Mouse (Mus musculus) embryonic facial prominence, embryonic 11.5 days (tissue): ENCODE results near the gene Cpm. TPM values are rescaled to one million over a fixed set of nuclear protein-coding genes. Genes with fewer than 3 reads are reported as not detected.

Experiments used
- ATAC-seq: fragments of 200-750 bp; cut with Nextera tagmentation; replicated peaks from 2 replicates; pipeline ENCODE4 v1.8.0; 2017; ENCODE audit warnings: low read depth; ENCODE audit not compliant: insufficient number of reproducible peaks, low FRiP score, low TSS enrichment
- DNase-seq: peaks from one replicate; pipeline ENCODE4 v3.0.0-alpha.2; 2015; ENCODE audit warnings: low spot score
- H3K27ac ChIP-seq: fragments of 300-500 bp; sonication (generic); replicated peaks from 2 replicates; pipeline ENCODE4 v1.5.1; 2014; ENCODE audit warnings: mild to moderate bottlenecking, low read depth, low read length, control low read depth
- H3K27me3 ChIP-seq: fragments of 300-500 bp; sonication (generic); 2 replicates; pipeline ENCODE4 v1.6.1; 2014; ENCODE audit warnings: mild to moderate bottlenecking, low read length, moderate library complexity, mixed read lengths; ENCODE audit not compliant: control insufficient read depth, insufficient read depth
- H3K36me3 ChIP-seq: fragments of 300-500 bp; sonication (generic); replicated peaks from 2 replicates; pipeline ENCODE4 v1.6.1; 2014; ENCODE audit warnings: low read depth, mild to moderate bottlenecking, low read length, moderate library complexity, mixed read lengths; ENCODE audit not compliant: control insufficient read depth, insufficient read depth
- H3K4me1 ChIP-seq: fragments of 300-500 bp; sonication (generic); 2 replicates; pipeline ENCODE4 v1.6.1; 2014; ENCODE audit warnings: low read length, mixed read lengths; ENCODE audit not compliant: control insufficient read depth, insufficient read depth
- H3K4me2 ChIP-seq: fragments of 300-500 bp; sonication (generic); 2 replicates; pipeline ENCODE4 v1.6.1; 2014; ENCODE audit warnings: low read depth, mild to moderate bottlenecking, control low read depth, low read length, moderate library complexity
- H3K4me3 ChIP-seq: fragments of 300-500 bp; sonication (generic); 2 replicates; pipeline ENCODE4 v1.5.1; 2014; ENCODE audit warnings: low read depth, low read length, control low read depth
- H3K9ac ChIP-seq: fragments of 300-500 bp; sonication (generic); replicated peaks from 2 replicates; pipeline ENCODE4 v1.6.1; 2014; ENCODE audit warnings: mild to moderate bottlenecking, control low read depth, low read length
- H3K9me3 ChIP-seq: fragments of 300-500 bp; sonication (generic); replicated peaks from 2 replicates; pipeline ENCODE4 v1.6.1; 2016; ENCODE audit warnings: mild to moderate bottlenecking, low read length, inconsistent platforms, mixed read lengths; ENCODE audit not compliant: control insufficient read depth
- WGBS: fragments of 180-500 bp; shearing (Covaris S2); extraction: QIAGEN DNeasy Blood & Tissue Kit; methylation state at CpG from one replicate; pipeline ENCODE4 v1.1.7; 2014; 5-methylcytosine and 5-hydroxymethylcytosine counted together
- polyA plus RNA-seq: library from polyadenylated mRNA; unstranded; fragments of >200 nt; fragmentation: Nextera tagmentation; extraction: Ambion mirVana; gene quantifications from 2 replicates; pipeline ENCODE4 v1.2.1, GENCODE M21; 2014

Cpm gene
- polyA plus RNA-seq, 1 experiment from 2014 or later = 10.9 TPM

- Histone ChIP-seq H3K4me3 (no peak overlapping the region), H3K36me3 (no peaks in the 10 kb centered on the region), H3K27ac (no peak overlapping the region), H3K27me3 (no peaks in the 10 kb centered on the region), H3K9ac (no peak overlapping the region), H3K9me3 (no peaks in the 10 kb centered on the region), H3K4me2 (no peak overlapping the region), H3K4me1 (no peaks in the 10 kb centered on the region)
- DNase-seq (no peak), ATAC-seq (no peak)
- 88% methylated on average over 20 of the region's 20 CpGs for WGBS
Measured at GRCm38 (mm10) chr10:117607051-117607803, 22.1 kb upstream of the Cpm start.

DNA sequence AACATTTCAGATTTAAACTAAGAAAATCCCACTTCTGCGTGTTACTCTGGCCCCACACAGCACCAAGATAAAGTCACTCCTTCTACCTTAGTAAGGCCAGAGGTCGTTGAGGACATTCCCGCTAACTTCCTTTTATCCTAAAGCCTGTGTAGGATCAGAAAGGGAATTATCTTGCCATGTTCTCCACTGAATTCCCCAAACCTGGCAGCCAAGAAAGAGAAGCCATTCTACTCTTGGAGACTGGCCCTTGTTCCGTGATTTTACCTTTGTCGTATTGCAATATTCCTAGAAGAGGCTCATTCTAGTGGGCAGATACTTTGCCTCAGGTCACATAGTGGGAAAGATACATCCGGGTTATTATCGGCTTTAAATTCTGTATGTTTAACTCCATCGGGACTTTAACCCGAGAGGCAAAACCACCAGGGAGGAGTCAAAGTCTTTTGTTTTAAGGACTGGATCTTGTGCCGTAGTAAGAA is 21.5 kb upstream of the Cpm start:
- Histone ChIP-seq H3K4me2 (no peak overlapping the region), H3K27ac (no peak overlapping the region), H3K4me1 (no peaks in the 10 kb centered on the region), H3K36me3 (no peaks in the 10 kb centered on the region), H3K9me3 (no peaks in the 10 kb centered on the region), H3K27me3 (no peaks in the 10 kb centered on the region), H3K9ac (no peak overlapping the region), H3K4me3 (no peak overlapping the region)
- ATAC-seq (no peak), DNase-seq (no peak)
- 94% methylated on average over 10 of the region's 10 CpGs for WGBS

- ATAC-seq = no peak
- no peaks in the 10 kb centered on the region for H3K36me3 ChIP-seq
- no peak for DNase-seq
- H3K4me1 ChIP-seq = no peaks in the 10 kb centered on the region
- no peak overlapping the region for H3K9ac ChIP-seq
- H3K27me3 ChIP-seq = no peaks in the 10 kb centered on the region
- no peak overlapping the region for H3K27ac ChIP-seq
- WGBS = 90% methylated on average over 7 of the region's 7 CpGs
- no peak overlapping the region for H3K4me2 ChIP-seq
- no peak overlapping the region for H3K4me3 ChIP-seq
- no peaks in the 10 kb centered on the region for H3K9me3 ChIP-seq
Measured at GRCm38 (mm10) chr10:117608487-117608886, 20.8 kb upstream of the Cpm start.

DNA sequence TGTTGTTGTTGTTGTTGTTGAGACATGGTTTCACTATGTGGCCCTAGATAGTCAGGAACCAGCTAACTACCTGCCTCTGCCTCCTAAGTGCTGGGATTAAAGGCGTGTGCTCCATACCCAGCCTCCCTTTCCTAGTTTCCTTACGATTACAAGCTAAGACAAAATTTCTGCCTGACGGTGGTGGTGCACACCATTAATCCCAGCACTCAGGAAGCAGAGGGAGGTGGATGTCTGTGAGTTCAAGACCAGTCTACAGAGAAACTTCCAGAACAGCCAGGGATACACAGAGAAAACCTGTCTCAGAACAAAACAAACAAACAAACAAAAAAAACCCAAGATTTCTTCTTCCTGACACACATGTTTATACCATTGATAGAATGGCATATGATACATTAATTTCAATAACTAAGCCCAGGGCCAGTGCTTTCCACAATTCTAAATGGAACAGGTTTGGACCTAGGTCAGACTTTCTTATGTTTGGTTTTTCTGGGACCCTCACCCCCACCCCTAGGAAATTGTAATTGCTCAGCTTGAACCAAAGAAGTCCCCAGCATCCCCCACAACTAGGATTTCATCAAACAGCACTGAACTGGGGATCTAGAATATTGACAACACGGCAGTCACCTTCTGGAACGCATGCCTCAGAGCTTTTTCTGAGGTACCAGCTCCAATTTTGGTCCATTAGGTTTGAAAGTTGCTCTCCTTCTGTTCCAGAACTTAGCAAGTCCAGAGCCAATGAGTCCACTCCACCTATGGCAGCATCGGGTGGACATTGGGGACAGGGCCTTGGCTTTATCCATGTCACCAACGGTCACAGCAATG is 20.1 kb upstream of the Cpm start:
- Histone ChIP-seq H3K4me2 (no peak overlapping the region), H3K9ac (no peak overlapping the region), H3K36me3 (no peaks in the 10 kb centered on the region), H3K4me3 (no peak overlapping the region), H3K27me3 (no peaks in the 10 kb centered on the region), H3K4me1 (no peaks in the 10 kb centered on the region), H3K9me3 (no peaks in the 10 kb centered on the region), H3K27ac (no peak overlapping the region)
- WGBS = 87% methylated on average over 7 of the region's 7 CpGs
- ATAC-seq (no peak), DNase-seq (no peak)

DNA sequence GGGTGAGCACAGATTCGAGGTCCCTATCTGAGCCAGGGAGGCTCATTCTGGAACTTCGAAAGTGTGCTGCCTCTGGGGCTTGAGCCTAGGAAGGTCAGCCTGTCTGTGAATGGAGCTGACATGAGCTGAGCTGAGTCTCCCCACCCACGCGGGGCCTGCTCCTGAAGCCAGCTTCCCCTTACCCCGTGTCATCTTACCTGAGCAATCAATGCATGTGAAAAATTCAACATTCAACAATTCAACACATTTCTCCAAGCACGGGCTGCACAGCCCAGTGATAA is 19.6 kb upstream of the Cpm start:
- Histone ChIP-seq H3K4me2 (no peak overlapping the region), H3K36me3 (no peaks in the 10 kb centered on the region), H3K27me3 (no peaks in the 10 kb centered on the region), H3K4me1 (no peaks in the 10 kb centered on the region), H3K9ac (no peak overlapping the region), H3K9me3 (no peaks in the 10 kb centered on the region), H3K27ac (no peak overlapping the region), H3K4me3 (no peak overlapping the region)
- ATAC-seq = no peak
- WGBS = 84% methylated on average over 6 of the region's 6 CpGs
- DNase-seq = no peak

DNA sequence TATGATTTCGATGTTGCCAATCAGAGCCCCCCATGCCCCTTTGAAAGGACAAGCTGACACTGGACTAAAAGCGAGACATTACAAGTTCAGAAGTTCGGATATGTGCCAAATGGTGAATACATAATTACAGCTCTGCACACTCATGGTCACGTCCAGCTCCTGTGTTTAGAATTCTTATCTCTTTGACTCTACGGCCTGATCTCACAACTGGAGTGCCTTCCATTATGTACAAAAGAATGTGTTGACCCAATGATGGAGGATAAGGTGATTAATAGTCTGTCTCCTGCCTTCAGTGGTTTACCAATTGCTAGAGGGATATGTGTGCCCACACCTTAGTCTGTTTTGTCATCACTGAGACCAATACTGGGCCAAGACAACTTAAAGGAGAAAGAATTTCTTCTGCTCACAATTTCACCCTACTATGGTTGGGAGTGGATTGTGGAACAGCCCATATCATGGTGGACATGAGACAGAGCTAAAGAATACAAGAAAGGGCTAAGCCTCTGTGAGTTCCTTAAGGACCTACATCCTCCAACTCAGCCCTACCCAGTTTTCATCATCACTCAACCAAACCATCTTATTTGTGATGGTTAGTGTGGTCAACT is 19.0 kb upstream of the Cpm start:
- Histone ChIP-seq H3K27ac (no peak overlapping the region), H3K9me3 (no peaks in the 10 kb centered on the region), H3K27me3 (no peaks in the 10 kb centered on the region), H3K36me3 (no peaks in the 10 kb centered on the region), H3K4me3 (no peak overlapping the region), H3K4me1 (no peaks in the 10 kb centered on the region), H3K9ac (no peak overlapping the region), H3K4me2 (no peak overlapping the region)
- WGBS = 85% methylated on average over 5 of the region's 5 CpGs
- no peak for ATAC-seq
- DNase-seq = no peak

DNA sequence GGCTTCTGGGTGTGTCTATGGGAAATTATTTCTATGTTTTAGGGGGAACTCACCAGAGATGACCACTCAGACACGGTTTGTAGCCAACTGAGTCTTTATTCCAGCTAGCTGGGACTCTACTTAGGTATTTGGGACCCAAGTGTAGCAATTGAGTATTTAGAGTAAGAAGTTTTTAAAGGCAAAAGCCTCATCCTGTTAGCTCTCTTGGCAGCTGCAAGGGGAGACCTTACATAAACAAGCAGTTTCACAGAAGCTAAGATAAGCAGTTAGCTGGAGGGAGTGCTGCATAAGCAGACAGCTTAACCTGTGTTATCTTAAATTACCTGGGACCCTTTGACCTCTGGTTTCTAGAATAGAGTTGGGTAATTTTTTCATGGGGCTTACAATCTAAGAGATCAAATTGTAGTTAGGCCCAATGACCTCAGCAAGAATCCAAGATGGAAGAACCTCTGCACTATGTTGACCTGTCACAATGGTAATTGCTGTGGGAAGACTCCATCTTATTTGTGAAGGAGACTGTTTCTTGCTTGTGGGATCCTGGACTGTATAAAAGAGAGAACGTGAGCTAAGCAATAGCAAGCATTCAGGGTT is 18.4 kb upstream of the Cpm start:
- Histone ChIP-seq H3K9me3 (no peaks in the 10 kb centered on the region), H3K27me3 (no peaks in the 10 kb centered on the region), H3K4me2 (no peak overlapping the region), H3K27ac (no peak overlapping the region), H3K36me3 (no peaks in the 10 kb centered on the region), H3K9ac (no peak overlapping the region), H3K4me1 (no peaks in the 10 kb centered on the region), H3K4me3 (no peak overlapping the region)
- WGBS = 86% methylated on average over 2 of the region's 2 CpGs
- no peak for ATAC-seq
- DNase-seq = no peak

- WGBS = 92% methylated on average over 2 of the region's 2 CpGs
- H3K9ac ChIP-seq = no peak overlapping the region
- H3K4me1 ChIP-seq = no peaks in the 10 kb centered on the region
- H3K27ac ChIP-seq = no peak overlapping the region
- no peak overlapping the region for H3K4me3 ChIP-seq
- H3K4me2 ChIP-seq = no peak overlapping the region
- no peaks in the 10 kb centered on the region for H3K27me3 ChIP-seq
- DNase-seq (no peak), ATAC-seq (no peak)
- H3K36me3 ChIP-seq = no peaks in the 10 kb centered on the region
- no peaks in the 10 kb centered on the region for H3K9me3 ChIP-seq
Measured at GRCm38 (mm10) chr10:117611503-117611902, 17.8 kb upstream of the Cpm start.
